Comparison of ENCODE assay signal across 11 mouse cellular contexts in the genomic region with DNA sequence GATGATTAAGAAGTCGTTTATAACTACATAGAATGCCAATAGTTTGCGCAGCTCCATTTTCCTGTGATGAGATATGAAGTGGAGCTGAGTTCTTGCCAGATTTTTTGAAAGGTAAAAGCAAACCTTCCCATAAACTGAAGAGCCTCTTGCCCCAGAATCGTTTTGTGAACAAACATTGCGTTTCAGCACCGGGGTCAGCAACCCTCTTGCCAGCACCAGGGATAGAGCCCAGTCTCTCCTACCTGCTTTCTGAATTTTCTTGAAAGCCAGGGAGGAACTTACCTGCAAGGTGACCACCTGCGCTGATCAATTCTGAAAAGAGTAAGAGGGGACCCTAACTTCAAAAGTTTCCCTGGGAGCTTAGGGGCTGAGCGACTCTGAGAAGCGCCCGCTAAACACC. TPM values are rescaled to one million over a fixed set of nuclear protein-coding genes. Genes with fewer than 3 reads are reported as not detected.
A peak's percentile ranks its signal among the peaks of the same experiment; 100 is the strongest.
DNase-seq lines count a peak whose midpoint lies in the region; ATAC-seq and TF ChIP-seq lines count a peak whose summit lies in the region.
"Had no signal": no experiment of that assay in that cellular context is flagged by ENCODE, and none has a peak within 500 bp of the region (broad histone marks: within the 10 kb centered on the region; RNA-seq: fewer than 3 reads in every experiment).

No protein-coding gene starts in this region.

- no peaks in the 10 kb centered on the region; the same call in none of the 2 replicates for H3K27me3 ChIP-seq in kidney, adult 2 months (replicated peaks; ENCODE audit: control insufficient read depth, insufficient read depth, low read length)
- H3K27me3 ChIP-seq in hindbrain, embryonic 13.5 days = peaks cover 41% of the 10 kb centered on the region
- peaks cover 12% of the 10 kb centered on the region for H3K27me3 ChIP-seq in myocyte (ENCODE audit: control insufficient read depth, insufficient read depth, insufficient read length)
- H3K27me3 ChIP-seq in thymus, adult 2 months (ENCODE audit: control insufficient read depth, insufficient read depth, low read length) = 0 out of 2 replicates have a peak, but pooled peaks cover 1% of the 10 kb centered on the region

- no peak overlapping the region for H3K4me3 ChIP-seq in kidney, adult 2 months (ENCODE audit: insufficient read depth, low read depth, low read length)
- peak overlapping the region; percentile 40 for H3K4me3 ChIP-seq in hindbrain, embryonic 13.5 days
- H3K4me3 ChIP-seq in myocyte = no peak overlapping the region
- H3K4me3 ChIP-seq in thymus, adult 2 months (ENCODE audit: control insufficient read depth, insufficient read depth, low read length) = no peak overlapping the region
- H3K4me3 ChIP-seq in gastrocnemius, adult 2 months = no peak overlapping the region

- no peaks in the 10 kb centered on the region for H3K9me3 ChIP-seq in hindbrain, embryonic 13.5 days

- no peaks in the 10 kb centered on the region for H3K36me3 ChIP-seq in kidney, adult 2 months (ENCODE audit: control insufficient read depth, insufficient read depth, low read length)
- no peaks in the 10 kb centered on the region for H3K36me3 ChIP-seq in hindbrain, embryonic 13.5 days
- no peaks in the 10 kb centered on the region for H3K36me3 ChIP-seq in myocyte (ENCODE audit: control insufficient read depth, insufficient read depth)
- H3K36me3 ChIP-seq in thymus, adult 2 months (ENCODE audit: control insufficient read depth, insufficient read depth, low read length) = no peaks in the 10 kb centered on the region

- no peaks in the 10 kb centered on the region for H3K4me1 ChIP-seq in kidney, adult 2 months (ENCODE audit: control insufficient read depth, insufficient read depth, low read length)
- peaks cover 31% of the 10 kb centered on the region for H3K4me1 ChIP-seq in hindbrain, embryonic 13.5 days (replicated peaks)
- H3K4me1 ChIP-seq in thymus, adult 2 months (replicated peaks; ENCODE audit: control insufficient read depth, insufficient read depth, low read length) = no peaks in the 10 kb centered on the region

- DNase-seq in kidney, postnatal 14 days = peak; percentile 8
- DNase-seq in kidney, adult 2 months = no peak
- DNase-seq in embryo, embryonic 10 days (ENCODE audit: low spot score) = peak; percentile 64
- no peak for DNase-seq in cerebellum, postnatal 4 days (ENCODE audit: low spot score in 2 of 2)
- no peak for DNase-seq in thymus, adult 2 months
- no peak for DNase-seq in gastrocnemius, adult 2 months
- DNase-seq: gastrocnemius, postnatal 14 days had no signal

- H3K9ac ChIP-seq in hindbrain, embryonic 13.5 days = peak overlapping the region; percentile 53

- 6% methylated on average over 9 of the region's 9 CpGs for WGBS in kidney, adult 2 months
- WGBS in hindbrain, embryonic 13.5 days = 9% methylated on average over 9 of the region's 9 CpGs
- 11% methylated on average over 9 of the region's 9 CpGs for WGBS in thymus, adult 2 months

- H3K27ac ChIP-seq in kidney, adult 2 months (ENCODE audit: insufficient read depth, low read depth, low read length) = no peak overlapping the region
- 0 out of 2 replicates have a peak overlapping the region, but pooled peaks have one; percentile 15 for H3K27ac ChIP-seq in hindbrain, embryonic 13.5 days
- no peak overlapping the region for H3K27ac ChIP-seq in thymus, adult 2 months (ENCODE audit: control insufficient read depth, insufficient read depth, low read length)
- H3K27ac ChIP-seq in gastrocnemius, adult 2 months = no peak overlapping the region
- H3K27ac ChIP-seq: macrophage had no signal

- no peak for TF ChIP-seq POLR2A in kidney, adult 2 months (IDR thresholded peaks at IDR 0.05; ENCODE audit: low read depth, low read length)
- no peak for TF ChIP-seq POLR2A in myocyte (IDR thresholded peaks at IDR 0.05; ENCODE audit: insufficient read length, low read depth)
- TF ChIP-seq POLR2A in thymus, adult 2 months (IDR thresholded peaks at IDR 0.05; ENCODE audit: control insufficient read depth, extremely low read depth, insufficient read depth, low read length, poor library complexity) = no peak

- ATAC-seq in hindbrain, embryonic 13.5 days (ENCODE audit: low FRiP score) = no peak

- H3K4me2 ChIP-seq in hindbrain, embryonic 13.5 days = peak overlapping the region; percentile 57
- no peak overlapping the region for H3K4me2 ChIP-seq in myocyte (ENCODE audit: low read depth)

- H3ac ChIP-seq in myocyte (ENCODE audit: control insufficient read depth, insufficient read length) = no peak overlapping the region

- intact Hi-C loops in gastrocnemius, adult 2 months (cut with DNase I) = no loop called here

- no peaks in the 10 kb centered on the region for H3K79me2 ChIP-seq in myocyte (ENCODE audit: control insufficient read depth, insufficient read depth)

- TF ChIP-seq CTCF in kidney, adult 2 months (conservative IDR thresholded peaks at IDR 0.05; ENCODE audit: insufficient read depth, insufficient read length, low read depth, low read length) = no peak
- TF ChIP-seq CTCF in thymus, adult 2 months (IDR thresholded peaks at IDR 0.05; ENCODE audit: borderline replicate concordance, control insufficient read depth, extremely low read depth, insufficient read depth, low read length, poor library complexity) = no peak
- TF ChIP-seq CTCF in gastrocnemius, adult 2 months (IDR thresholded peaks at IDR 0.05) = no peak

TF ChIP-seq in myocyte, 11 proteins besides CTCF, POLR2A, EP300 and RAD21:
- no peak for TF ChIP-seq MYOD1 (IDR thresholded peaks at IDR 0.05; ENCODE audit: control insufficient read depth in 1 of 3, insufficient read length in 2 of 3, low read depth in 2 of 3)
- TF ChIP-seq REST (IDR thresholded peaks at IDR 0.05; ENCODE audit: insufficient read depth, insufficient read length) = peak; percentile 83

RNA-seq across cellular contexts. Expression of a gene that starts 0.6 kb away (rescaled TPM):
- polyA plus RNA-seq in kidney, adult 2 months (2012; rRNA removed) = not detected in 2 replicates
- 242 and 252 TPM in 2 replicates for polyA plus RNA-seq in hindbrain, embryonic 13.5 days (2015; fragmentation: Nextera tagmentation; extraction: Ambion mirVana)
- polyA plus RNA-seq in myocyte (2012; fragmentation: generic; extraction: Trizol) = not detected
- 3.0 and 3.4 TPM in 2 replicates for polyA plus RNA-seq in thymus, adult 2 months (2012; rRNA removed)
- not detected for total RNA-seq in gastrocnemius, adult 2 months (2021)
- total RNA-seq: ES-E14; gastrocnemius, postnatal 14 days had no signal
- polyA plus RNA-seq: macrophage had no signal

RNA-seq across cellular contexts. Expression of a gene that starts 42.0 kb away (rescaled TPM):
- not detected in 2 replicates for polyA plus RNA-seq in kidney, adult 2 months (2012; rRNA removed)
- not detected in 2 replicates for polyA plus RNA-seq in hindbrain, embryonic 13.5 days (2015; fragmentation: Nextera tagmentation; extraction: Ambion mirVana)
- 0.01 TPM for polyA plus RNA-seq in myocyte (2012; fragmentation: generic; extraction: Trizol)
- polyA plus RNA-seq in thymus, adult 2 months (2012; rRNA removed) = not detected in 2 replicates
- not detected for total RNA-seq in gastrocnemius, adult 2 months (2021)
- total RNA-seq: gastrocnemius, postnatal 14 days had no signal
- polyA plus RNA-seq: macrophage had no signal

Comparison
In these comparisons a context has a peak if more than half of its experiments do, and no peak if none do; other contexts are left out.
1. DNase-seq: peak in kidney, postnatal 14 days (single experiment) and embryo, embryonic 10 days (single experiment); none in kidney, adult 2 months (single experiment), cerebellum, postnatal 4 days (0 of 2), thymus, adult 2 months (single experiment) and gastrocnemius, adult 2 months (single experiment).
2. RNA of a gene that starts 0.6 kb away (polyA plus RNA-seq): 242 to 252 TPM in hindbrain, embryonic 13.5 days; 3.0 to 3.4 TPM in thymus, adult 2 months, not detected in kidney, adult 2 months and not detected in myocyte (single experiment); every median in the first group is over 10 times any median in the second.